Mouse (Mus musculus) neural tube, embryonic 12.5 days (tissue): ENCODE results near the gene Slirp. TPM values are rescaled to one million over a fixed set of nuclear protein-coding genes. Genes with fewer than 3 reads are reported as not detected.

Source experiments
- ATAC-seq: fragments of 200-750 bp; cut with Nextera tagmentation; 2 replicates; pipeline ENCODE4 v1.8.0; 2017; ENCODE audit warnings: low read depth, mild to moderate bottlenecking, moderate TSS enrichment, moderate library complexity; ENCODE audit not compliant: low FRiP score
- H3K27ac ChIP-seq: fragments of 300-500 bp; sonication (generic); 2 replicates; pipeline ENCODE4 v1.5.1; 2016
- H3K27me3 ChIP-seq: fragments of 300-500 bp; sonication (generic); replicated peaks from 2 replicates; pipeline ENCODE4 v1.6.1; 2016; ENCODE audit warnings: mild to moderate bottlenecking
- H3K36me3 ChIP-seq: fragments of 300-500 bp; sonication (generic); 2 replicates; pipeline ENCODE4 v1.6.1; 2016; ENCODE audit warnings: mild to moderate bottlenecking
- H3K4me1 ChIP-seq: fragments of 300-500 bp; sonication (generic); 2 replicates; pipeline ENCODE4 v1.6.1; 2016
- H3K4me2 ChIP-seq: fragments of 300-500 bp; sonication (generic); replicated peaks from 2 replicates; pipeline ENCODE4 v1.6.1; 2016; ENCODE audit warnings: mild to moderate bottlenecking
- H3K4me3 ChIP-seq: fragments of 300-500 bp; sonication (generic); 2 replicates; pipeline ENCODE4 v1.5.1; 2016
- H3K9ac ChIP-seq: fragments of 300-500 bp; sonication (generic); 2 replicates; pipeline ENCODE4 v1.6.1; 2016; ENCODE audit warnings: mild to moderate bottlenecking
- H3K9me3 ChIP-seq: fragments of 300-500 bp; sonication (generic); 2 replicates; pipeline ENCODE4 v1.6.1; 2016; ENCODE audit warnings: mild to moderate bottlenecking
- WGBS: fragments of 180-500 bp; shearing (Covaris S2); methylation state at CpG from one replicate; pipeline ENCODE4 v1.1.7; 2016; 5-methylcytosine and 5-hydroxymethylcytosine counted together
- polyA plus RNA-seq: library from polyadenylated mRNA; unstranded; fragments of >200 nt; fragmentation: Nextera tagmentation; extraction: Ambion mirVana; gene quantifications from 2 replicates; pipeline ENCODE4 v1.2.1, GENCODE M21; 2016

Slirp gene
- 243 and 264 TPM in 2 replicates for polyA plus RNA-seq

DNA sequence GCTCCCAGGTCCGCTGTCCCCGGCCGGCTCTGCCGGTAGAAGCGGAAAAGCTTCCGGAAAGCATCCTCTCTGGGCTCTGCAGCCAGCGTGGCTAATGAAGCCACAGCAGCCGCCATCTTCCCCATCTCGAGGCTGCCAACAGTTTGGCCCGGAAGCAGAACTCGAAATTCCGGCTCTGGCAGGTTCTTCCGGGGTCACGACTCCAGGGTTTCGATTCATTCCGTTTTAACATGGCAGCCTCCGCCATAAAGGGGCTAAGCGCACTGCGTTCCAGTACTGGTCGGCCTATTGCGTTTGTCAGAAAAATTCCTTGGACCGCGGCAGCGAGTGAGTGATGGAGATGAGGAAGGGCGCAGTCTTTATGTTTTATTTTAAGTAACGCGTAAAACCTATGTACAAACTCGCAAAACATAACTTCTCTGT is at the start of gene Slirp, which contains the start of gene Alkbh1:
Slirp (plus strand) TSS at position 197 of the 423 bp plus-strand sequence.
Alkbh1 (minus strand) TSS at position 318 of the 423 bp plus-strand sequence.
- Histone ChIP-seq H3K36me3 (peaks cover 40% of the 10 kb centered on the region), H3K27me3 (no peaks in the 10 kb centered on the region), H3K4me3 (peak within 1 kb of the TSS; percentile 98), H3K27ac (peak within 1 kb of the TSS; percentile 74), H3K9ac (peak within 1 kb of the TSS; percentile 91), H3K9me3 (no peaks in the 10 kb centered on the region), H3K4me2 (peak within 1 kb of the TSS; percentile 67), H3K4me1 (peaks cover 17% of the 10 kb centered on the region)
- under 1% methylated on average over 28 of the region's 28 CpGs for WGBS
- peak; percentile 96 for ATAC-seq

DNA sequence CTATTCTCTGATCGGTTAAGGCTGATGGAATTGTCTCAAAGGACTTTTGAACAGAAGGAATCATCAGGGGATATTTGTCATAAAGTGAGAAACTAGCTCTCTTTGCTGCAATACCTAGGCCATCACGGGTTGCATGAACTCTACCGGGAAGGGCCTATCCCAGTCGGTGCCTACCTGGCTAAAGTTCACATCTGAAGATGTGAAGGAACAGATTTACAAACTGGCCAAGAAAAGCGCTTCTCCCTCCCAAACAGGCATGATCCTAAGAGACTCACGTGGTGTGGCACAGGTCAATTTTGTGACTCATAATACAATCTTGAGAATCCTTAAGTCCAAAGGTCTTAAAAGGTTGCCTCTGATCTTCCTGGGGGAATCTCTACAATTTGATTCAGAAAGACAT is 49.4 kb upstream of the Slirp start:
- no peak overlapping the region for H3K4me3 ChIP-seq
- no peak overlapping the region for H3K9ac ChIP-seq
- no peaks in the 10 kb centered on the region for H3K4me1 ChIP-seq
- no peaks in the 10 kb centered on the region for H3K36me3 ChIP-seq
- no peak for ATAC-seq
- H3K27ac ChIP-seq, result no peak overlapping the region
- 88% methylated on average over 6 of the region's 6 CpGs for WGBS
- no peaks in the 10 kb centered on the region for H3K27me3 ChIP-seq
- no peak overlapping the region for H3K4me2 ChIP-seq
- H3K9me3 ChIP-seq, result no peaks in the 10 kb centered on the region

DNA sequence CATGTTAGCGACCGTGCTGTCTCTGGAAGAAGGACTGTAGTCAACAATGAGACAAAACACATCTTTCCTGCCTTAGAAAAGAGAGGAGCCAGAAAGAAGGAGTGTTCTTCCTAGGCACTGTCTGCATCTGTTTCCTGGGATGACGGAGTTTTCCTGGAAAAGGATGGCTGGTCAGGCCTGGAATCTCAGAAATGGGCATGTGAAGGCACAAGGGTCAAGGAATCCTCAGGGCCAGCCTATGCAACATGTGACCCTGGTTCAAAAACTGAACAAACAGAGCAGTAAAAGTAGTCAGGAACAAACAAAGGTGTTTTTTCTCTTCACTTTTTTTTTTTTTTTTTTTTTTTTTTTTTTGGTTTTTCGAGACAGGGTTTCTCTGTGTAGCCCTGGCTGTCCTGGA is 46.6 kb upstream of the Slirp start:
- Histone ChIP-seq H3K36me3 (no peaks in the 10 kb centered on the region), H3K9ac (no peak overlapping the region), H3K4me2 (no peak overlapping the region), H3K4me3 (no peak overlapping the region), H3K27ac (no peak overlapping the region), H3K27me3 (no peaks in the 10 kb centered on the region), H3K9me3 (no peaks in the 10 kb centered on the region), H3K4me1 (no peaks in the 10 kb centered on the region)
- 89% methylated on average over 4 of the region's 4 CpGs for WGBS
- no peak for ATAC-seq

DNA sequence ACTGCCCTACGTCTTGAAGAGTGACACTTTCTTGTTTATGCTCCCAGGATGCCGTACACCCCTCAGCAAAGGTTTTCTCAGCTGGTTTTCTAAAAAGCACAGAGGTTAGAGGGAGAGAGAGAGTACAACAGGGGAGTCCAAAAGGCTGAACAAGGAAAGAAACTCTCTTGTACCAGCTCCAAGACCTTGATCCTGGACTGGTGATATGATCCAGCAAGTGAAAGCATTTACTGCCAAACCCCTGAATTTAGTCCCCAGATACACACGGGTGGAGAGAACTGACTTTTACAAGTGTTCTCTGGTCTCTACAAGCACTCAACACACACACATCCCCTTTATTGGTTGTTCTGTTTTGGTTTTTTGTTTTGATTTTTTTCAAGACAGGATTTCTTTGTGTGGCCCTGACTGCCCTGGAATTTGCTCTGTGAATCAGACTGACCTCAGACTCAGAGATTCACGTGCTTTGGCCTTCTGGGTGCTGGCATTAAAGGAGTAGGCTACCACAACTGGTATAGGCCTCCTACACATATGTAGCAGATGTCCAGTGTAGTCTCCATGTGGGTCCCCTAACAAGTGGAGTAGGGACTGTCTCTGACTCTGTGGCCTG is 45.8 kb upstream of the Slirp start:
- no peak overlapping the region for H3K4me3 ChIP-seq
- 76% methylated on average over 4 of the region's 4 CpGs for WGBS
- H3K36me3 ChIP-seq, result no peaks in the 10 kb centered on the region
- H3K4me2 ChIP-seq, result no peak overlapping the region
- no peak overlapping the region for H3K27ac ChIP-seq
- no peak overlapping the region for H3K9ac ChIP-seq
- H3K9me3 ChIP-seq, result no peaks in the 10 kb centered on the region
- H3K4me1 ChIP-seq, result no peaks in the 10 kb centered on the region
- no peaks in the 10 kb centered on the region for H3K27me3 ChIP-seq
- ATAC-seq, result no peak

DNA sequence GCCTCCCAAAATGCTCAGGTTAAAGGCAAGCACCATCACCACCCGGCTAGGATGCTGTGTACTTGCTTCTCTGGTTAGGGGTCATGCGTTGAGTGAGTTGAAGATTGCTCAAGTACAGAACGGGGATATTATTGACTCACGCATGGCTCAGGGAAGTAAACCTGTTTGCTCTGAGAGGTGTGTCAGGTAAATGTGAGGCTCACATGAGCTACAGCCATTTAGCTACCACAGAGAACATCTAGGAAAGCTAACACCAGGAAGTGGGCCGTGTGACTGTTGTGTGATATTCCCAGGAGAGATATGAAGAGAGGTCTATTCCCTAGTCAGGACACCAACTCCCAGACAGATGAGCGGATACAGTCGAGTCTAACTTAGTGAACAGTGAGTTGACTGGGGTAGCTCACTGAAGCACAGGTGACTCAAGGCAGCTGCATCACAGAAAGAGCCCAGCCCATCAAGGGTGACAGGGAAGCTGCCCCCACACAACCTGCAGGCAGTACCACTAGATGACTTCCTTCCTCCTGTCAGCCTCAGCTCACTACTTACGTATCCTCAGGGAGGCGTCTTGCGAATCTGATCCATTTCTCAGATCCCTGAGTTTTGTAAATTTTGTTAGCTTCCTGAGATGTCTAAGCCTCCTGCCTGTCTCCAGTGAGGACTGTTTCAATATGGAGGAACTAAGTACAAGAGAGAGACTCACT is 44.4 kb upstream of the Slirp start:
- H3K27ac ChIP-seq, result no peak overlapping the region
- H3K36me3 ChIP-seq, result no peaks in the 10 kb centered on the region
- no peaks in the 10 kb centered on the region for H3K9me3 ChIP-seq
- ATAC-seq, result no peak
- no peaks in the 10 kb centered on the region for H3K27me3 ChIP-seq
- no peak overlapping the region for H3K4me3 ChIP-seq
- H3K4me1 ChIP-seq, result no peaks in the 10 kb centered on the region
- H3K4me2 ChIP-seq, result no peak overlapping the region
- WGBS, result 89% methylated on average over 10 of the region's 10 CpGs
- no peak overlapping the region for H3K9ac ChIP-seq

DNA sequence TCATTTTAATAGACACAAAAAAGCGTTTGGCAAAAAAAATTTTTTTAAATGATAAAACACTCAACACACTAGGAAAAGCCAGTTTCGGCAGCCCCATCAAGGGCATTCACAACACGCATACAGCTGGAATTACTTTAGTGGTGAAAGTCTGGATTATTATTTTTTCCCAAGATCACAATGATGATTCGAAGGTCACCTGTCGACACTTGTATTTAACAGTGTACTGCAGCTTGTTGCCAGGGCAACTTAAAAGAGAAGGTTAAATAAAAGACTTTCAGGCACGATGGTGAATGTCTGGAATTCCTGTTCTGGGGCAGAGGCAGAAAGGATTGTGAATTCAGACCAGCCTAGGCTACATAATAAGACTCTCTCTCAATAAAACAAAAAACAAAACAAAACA is 41.8 kb upstream of the Slirp start:
- H3K27me3 ChIP-seq, result no peaks in the 10 kb centered on the region
- H3K9me3 ChIP-seq, result no peaks in the 10 kb centered on the region
- no peak overlapping the region for H3K4me3 ChIP-seq
- no peak overlapping the region for H3K4me2 ChIP-seq
- H3K4me1 ChIP-seq, result no peaks in the 10 kb centered on the region
- H3K9ac ChIP-seq, result no peak overlapping the region
- H3K36me3 ChIP-seq, result no peaks in the 10 kb centered on the region
- no peak for ATAC-seq
- 68% methylated on average over 6 of the region's 6 CpGs for WGBS
- H3K27ac ChIP-seq, result no peak overlapping the region

DNA sequence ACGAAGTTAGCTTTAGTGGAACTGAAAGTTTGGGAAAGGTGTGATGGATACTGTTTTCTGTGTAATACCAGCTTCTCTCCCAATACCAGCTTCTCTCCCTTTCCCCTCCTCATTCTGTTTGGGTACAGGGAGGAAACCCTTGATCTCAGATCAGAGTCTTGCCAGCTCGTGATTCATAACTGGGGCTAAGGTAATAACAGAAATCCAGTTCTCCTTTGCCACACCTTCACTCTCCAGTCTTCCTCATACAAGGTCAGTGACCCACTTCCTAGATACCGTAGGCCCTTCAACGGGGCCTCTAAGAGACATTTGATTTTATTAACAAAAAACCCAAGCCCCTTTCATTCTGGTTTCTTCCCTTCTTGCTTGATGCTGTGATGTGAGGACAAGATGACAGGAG is 38.5 kb upstream of the Slirp start:
- 88% methylated on average over 4 of the region's 4 CpGs for WGBS
- Histone ChIP-seq H3K4me2 (no peak overlapping the region), H3K27me3 (no peaks in the 10 kb centered on the region), H3K4me3 (no peak overlapping the region), H3K4me1 (no peaks in the 10 kb centered on the region), H3K9me3 (no peaks in the 10 kb centered on the region), H3K36me3 (no peaks in the 10 kb centered on the region), H3K9ac (no peak overlapping the region), H3K27ac (no peak overlapping the region)
- no peak for ATAC-seq

DNA sequence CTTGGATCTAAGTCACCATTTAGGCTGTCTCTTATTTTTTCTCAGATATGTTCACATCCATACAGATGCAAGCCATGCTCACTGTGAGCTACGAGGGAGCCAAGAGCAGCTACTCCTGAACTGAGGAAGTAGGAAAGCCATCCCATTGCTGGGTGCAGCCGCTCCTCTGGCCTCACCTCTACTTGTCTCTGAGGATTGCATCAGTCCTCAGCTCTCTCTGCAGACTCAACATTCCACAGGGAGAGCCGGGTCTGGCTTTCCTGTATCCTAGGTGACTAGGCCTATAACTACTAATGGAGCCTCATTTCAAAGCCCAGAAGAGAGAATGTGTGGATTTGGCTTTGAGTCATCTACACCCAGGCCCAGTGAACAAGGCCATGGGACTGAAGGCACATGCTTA is 38.0 kb upstream of the Slirp start:
- 78% methylated on average over 3 of the region's 3 CpGs for WGBS
- Histone ChIP-seq H3K4me2 (no peak overlapping the region), H3K4me3 (no peak overlapping the region), H3K27ac (no peak overlapping the region), H3K9ac (no peak overlapping the region), H3K4me1 (no peaks in the 10 kb centered on the region), H3K36me3 (no peaks in the 10 kb centered on the region), H3K27me3 (no peaks in the 10 kb centered on the region), H3K9me3 (no peaks in the 10 kb centered on the region)
- no peak for ATAC-seq

DNA sequence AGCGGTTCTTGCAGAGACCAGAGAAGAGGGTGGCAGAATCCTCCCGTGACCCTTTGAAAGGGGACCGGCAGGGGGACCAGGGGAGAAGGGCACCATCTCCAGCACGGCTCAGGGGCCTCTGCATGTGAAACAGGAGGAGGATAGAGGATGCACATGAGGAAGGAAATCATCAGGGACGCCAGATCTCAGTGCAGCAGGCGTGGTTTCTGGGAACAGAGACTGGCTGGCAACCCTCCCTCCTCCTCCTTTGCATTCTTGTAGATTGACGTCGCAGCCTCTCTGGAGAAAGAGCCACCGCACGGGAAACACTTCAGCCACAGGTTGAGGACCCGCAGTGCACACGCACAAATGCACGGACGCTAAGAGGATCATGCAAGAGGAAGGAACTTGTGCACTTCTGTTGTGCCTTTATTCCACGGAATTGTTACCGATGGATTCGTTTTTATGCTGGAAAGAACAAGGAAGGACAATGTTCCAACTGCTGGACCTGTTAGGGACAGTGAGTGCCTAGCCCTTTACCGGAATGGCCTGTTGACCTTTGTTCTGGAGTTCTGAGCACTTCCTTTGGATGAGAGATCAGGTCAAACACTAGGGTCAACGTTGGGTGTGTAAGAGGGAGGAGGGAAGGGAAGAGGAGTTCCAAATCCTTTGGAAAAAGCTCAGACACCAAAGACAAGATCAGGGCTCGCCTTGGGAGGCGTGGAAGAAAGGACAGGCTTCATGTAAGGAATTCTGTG is 35.7 kb upstream of the Slirp start:
- H3K9me3 ChIP-seq, result no peaks in the 10 kb centered on the region
- no peaks in the 10 kb centered on the region for H3K4me1 ChIP-seq
- no peak overlapping the region for H3K9ac ChIP-seq
- H3K27me3 ChIP-seq, result no peaks in the 10 kb centered on the region
- no peaks in the 10 kb centered on the region for H3K36me3 ChIP-seq
- WGBS, result 53% methylated on average over 21 of the region's 21 CpGs
- H3K27ac ChIP-seq, result no peak overlapping the region
- H3K4me3 ChIP-seq, result no peak overlapping the region
- H3K4me2 ChIP-seq, result 0 out of 2 replicates have a peak overlapping the region, but pooled peaks have one; percentile 4
- no peak for ATAC-seq

DNA sequence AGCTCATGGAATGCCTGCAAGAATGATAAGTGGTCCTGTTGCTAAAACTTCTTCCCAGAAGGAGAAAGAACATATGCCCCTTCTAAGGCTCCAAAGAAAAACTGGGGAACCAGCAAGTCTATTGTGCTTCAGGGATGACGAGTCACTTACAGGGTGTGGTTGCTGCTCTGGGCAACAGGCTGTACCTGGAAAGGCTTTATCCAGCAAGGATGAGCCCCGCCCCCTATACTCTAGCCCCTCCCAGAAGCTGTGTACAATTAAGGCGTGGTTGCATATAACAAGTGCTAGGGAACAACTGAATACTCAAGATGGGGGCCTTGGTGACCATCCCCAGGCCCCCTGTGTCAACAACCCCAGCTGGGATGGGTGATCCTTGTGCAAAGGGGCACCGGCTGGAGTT is 34.6 kb upstream of the Slirp start:
- Histone ChIP-seq H3K27ac (no peak overlapping the region), H3K9me3 (no peaks in the 10 kb centered on the region), H3K4me3 (no peak overlapping the region), H3K36me3 (no peaks in the 10 kb centered on the region), H3K4me2 (no peak overlapping the region), H3K27me3 (no peaks in the 10 kb centered on the region), H3K9ac (no peak overlapping the region), H3K4me1 (no peaks in the 10 kb centered on the region)
- no peak for ATAC-seq
- WGBS, result 84% methylated on average over 4 of the region's 4 CpGs

DNA sequence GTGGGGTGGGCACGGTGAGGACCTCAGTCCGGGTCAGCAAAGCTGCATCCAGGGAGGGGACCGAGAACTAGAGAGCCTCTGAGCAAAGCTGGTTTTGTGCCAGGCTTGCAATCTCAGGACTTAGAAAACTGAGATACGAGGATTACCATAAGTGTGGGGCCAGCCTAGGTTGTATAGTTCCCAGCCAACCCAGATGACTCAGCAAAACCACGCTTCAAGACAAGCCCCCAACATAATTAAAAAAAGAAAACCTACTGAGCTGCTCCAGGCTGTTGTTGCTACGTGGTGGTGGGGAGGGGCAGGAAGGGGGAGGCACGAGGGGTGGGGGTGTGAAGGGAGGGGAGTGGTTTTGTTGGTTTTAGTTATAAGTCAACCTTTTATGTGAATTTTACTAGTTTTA is 32.7 kb upstream of the Slirp start:
- H3K9me3 ChIP-seq, result no peaks in the 10 kb centered on the region
- WGBS, result 68% methylated on average over 7 of the region's 7 CpGs
- H3K4me2 ChIP-seq, result no peak overlapping the region
- no peaks in the 10 kb centered on the region for H3K4me1 ChIP-seq
- H3K4me3 ChIP-seq, result no peak overlapping the region
- H3K27ac ChIP-seq, result no peak overlapping the region
- H3K36me3 ChIP-seq, result no peaks in the 10 kb centered on the region
- no peak overlapping the region for H3K9ac ChIP-seq
- H3K27me3 ChIP-seq, result no peaks in the 10 kb centered on the region
- ATAC-seq, result no peak

DNA sequence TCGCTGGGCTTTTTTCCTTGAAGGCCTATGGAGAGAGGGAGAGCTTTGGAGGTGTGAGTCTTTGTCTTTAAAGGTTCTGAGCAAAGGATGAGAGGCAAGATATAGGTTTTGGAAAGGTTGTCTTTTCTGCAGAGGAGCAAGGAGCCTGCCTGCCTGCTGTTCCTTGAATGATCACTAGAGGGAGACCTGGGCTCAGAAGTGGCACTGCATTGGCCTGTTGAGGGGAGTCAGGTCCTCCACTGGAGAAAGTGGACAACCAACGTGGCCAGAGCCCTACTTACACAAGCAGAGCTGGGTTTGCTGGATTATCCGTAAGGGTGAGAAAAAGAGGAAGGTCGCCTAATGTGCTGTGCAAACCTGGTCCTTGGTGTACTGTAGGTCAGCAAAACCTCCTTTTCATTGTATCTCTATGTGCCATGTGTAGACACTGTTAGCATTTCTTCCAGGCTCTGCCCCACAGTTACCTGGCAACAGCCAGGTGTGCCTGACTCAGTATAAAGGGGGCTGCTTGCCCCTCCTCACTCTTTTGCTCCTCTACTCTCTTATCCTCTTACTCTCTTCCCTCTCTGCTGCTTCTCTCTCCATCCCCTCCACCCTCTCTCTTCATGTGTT is 30.4 kb upstream of the Slirp start:
- Histone ChIP-seq H3K4me1 (no peaks in the 10 kb centered on the region), H3K27me3 (no peaks in the 10 kb centered on the region), H3K4me3 (no peak overlapping the region), H3K9ac (no peak overlapping the region), H3K9me3 (no peaks in the 10 kb centered on the region), H3K27ac (no peak overlapping the region), H3K36me3 (no peaks in the 10 kb centered on the region), H3K4me2 (no peak overlapping the region)
- peak; percentile 67 for ATAC-seq
- WGBS, result 21% methylated on average over 4 of the region's 4 CpGs
